In genomic region chr2:146836871-146837550, GRCm38 (mm10) we compare ENCODE assay signal across 11 mouse cellular contexts. TPM values are rescaled to one million over a fixed set of nuclear protein-coding genes. Genes with fewer than 3 reads are reported as not detected.
A peak's percentile ranks its signal among the peaks of the same experiment; 100 is the strongest.
DNase-seq lines count a peak whose midpoint lies in the region; ATAC-seq and TF ChIP-seq lines count a peak whose summit lies in the region.
"Had no signal": no experiment of that assay in that cellular context is flagged by ENCODE, and none has a peak within 500 bp of the region (broad histone marks: within the 10 kb centered on the region; RNA-seq: fewer than 3 reads in every experiment).

No protein-coding gene starts in this region.

- TF ChIP-seq CTCF in midbrain, postnatal 0 days (IDR thresholded peaks at IDR 0.05), result no peak

- ATAC-seq in hindbrain, embryonic 12.5 days (ENCODE audit: low FRiP score), result no peak
- no peak for ATAC-seq in midbrain, postnatal 0 days (ENCODE audit: low FRiP score)
- no peak for ATAC-seq in heart, embryonic 11.5 days (replicated peaks; ENCODE audit: insufficient number of reproducible peaks, low FRiP score, low TSS enrichment)

- peaks cover 87% of the 10 kb centered on the region for H3K27me3 ChIP-seq in hindbrain, embryonic 12.5 days
- peaks cover 49% of the 10 kb centered on the region for H3K27me3 ChIP-seq in midbrain, postnatal 0 days (ENCODE audit: insufficient read depth, low read length)
- H3K27me3 ChIP-seq in heart, embryonic 11.5 days (ENCODE audit: control insufficient read depth, insufficient read depth, low read length), result peaks cover 87% of the 10 kb centered on the region

- peaks cover 35% of the 10 kb centered on the region for H3K4me1 ChIP-seq in hindbrain, embryonic 12.5 days
- no peaks in the 10 kb centered on the region for H3K4me1 ChIP-seq in midbrain, postnatal 0 days (ENCODE audit: insufficient read depth, low read length)
- H3K4me1 ChIP-seq in heart, embryonic 11.5 days (ENCODE audit: control insufficient read depth, insufficient read depth, low read length), result peaks cover 10% of the 10 kb centered on the region

- H3K9me3 ChIP-seq in hindbrain, embryonic 12.5 days (replicated peaks), result no peaks in the 10 kb centered on the region
- no peaks in the 10 kb centered on the region for H3K9me3 ChIP-seq in midbrain, postnatal 0 days (ENCODE audit: low read length)
- no peaks in the 10 kb centered on the region for H3K9me3 ChIP-seq in heart, embryonic 11.5 days (replicated peaks; ENCODE audit: control insufficient read depth, low read length)
- H3K9me3 ChIP-seq: embryonic facial prominence, embryonic 13.5 days; lung, embryonic 15.5 days had no signal

- DNase-seq in R1 (ENCODE audit: low read depth, low spot score) (peak; percentile 21), liver (no peak)
- DNase-seq in embryo, embryonic 10 days (ENCODE audit: low spot score), result peak; percentile 58
- no peak for DNase-seq in midbrain, postnatal 0 days (ENCODE audit: low spot score)
- DNase-seq in frontal cortex, postnatal 14 days (ENCODE audit: low spot score in 2 of 2), result no peak
- DNase-seq: gastrocnemius, postnatal 10 days had no signal

- H3K27ac ChIP-seq in hindbrain, embryonic 12.5 days, result no peak overlapping the region
- H3K27ac ChIP-seq in midbrain, postnatal 0 days (ENCODE audit: low read depth, low read length), result peak overlapping the region; percentile 84
- H3K27ac ChIP-seq in heart, embryonic 11.5 days (ENCODE audit: low read depth, low read length), result no peak overlapping the region
- H3K27ac ChIP-seq: embryonic facial prominence, embryonic 13.5 days; lung, embryonic 15.5 days had no signal

- H3K36me3 ChIP-seq in hindbrain, embryonic 12.5 days, result no peaks in the 10 kb centered on the region
- no peaks in the 10 kb centered on the region for H3K36me3 ChIP-seq in midbrain, postnatal 0 days (ENCODE audit: insufficient read depth, low read length)
- no peaks in the 10 kb centered on the region for H3K36me3 ChIP-seq in heart, embryonic 11.5 days (ENCODE audit: control insufficient read depth, insufficient read depth, low read length)
- H3K36me3 ChIP-seq: embryonic facial prominence, embryonic 13.5 days; G1E; lung, embryonic 15.5 days had no signal

- no peak overlapping the region for H3K9ac ChIP-seq in hindbrain, embryonic 12.5 days
- H3K9ac ChIP-seq in midbrain, postnatal 0 days (replicated peaks; ENCODE audit: low read length, poor library complexity, severe bottlenecking), result 0 out of 2 replicates have a peak overlapping the region, but pooled peaks have one; percentile 33
- H3K9ac ChIP-seq in heart, embryonic 11.5 days (ENCODE audit: low read depth, low read length), result no peak overlapping the region
- H3K9ac ChIP-seq: embryonic facial prominence, embryonic 13.5 days; lung, embryonic 15.5 days had no signal

- WGBS in hindbrain, embryonic 12.5 days, result 4% methylated on average over 17 of the region's 17 CpGs
- WGBS in midbrain, postnatal 0 days, result 9% methylated on average over 17 of the region's 17 CpGs
- 4% methylated on average over 17 of the region's 17 CpGs for WGBS in heart, embryonic 11.5 days (ENCODE audit: insufficient replicate concordance)

- H3K4me2 ChIP-seq in hindbrain, embryonic 12.5 days (replicated peaks), result peak overlapping the region; percentile 50
- H3K4me2 ChIP-seq in midbrain, postnatal 0 days (ENCODE audit: low read depth, low read length, poor library complexity, severe bottlenecking), result peak overlapping the region; percentile 43; the same call in 1 of the 2 replicates
- H3K4me2 ChIP-seq in heart, embryonic 11.5 days, result no peak overlapping the region
- H3K4me2 ChIP-seq: embryonic facial prominence, embryonic 13.5 days; lung, embryonic 15.5 days had no signal

- H3K4me3 ChIP-seq in hindbrain, embryonic 12.5 days, result 0 out of 2 replicates have a peak overlapping the region, but pooled peaks have one; percentile 2
- H3K4me3 ChIP-seq in midbrain, postnatal 0 days (ENCODE audit: low read depth, low read length), result peak overlapping the region; percentile 5; the same call in 1 of the 2 replicates
- H3K4me3 ChIP-seq in heart, embryonic 11.5 days (ENCODE audit: low read depth, low read length), result no peak overlapping the region
- H3K4me3 ChIP-seq: embryonic facial prominence, embryonic 13.5 days; lung, embryonic 15.5 days had no signal

RNA-seq across cellular contexts. Expression of gene Kiz, which starts 18.7 kb away (rescaled TPM):
- polyA plus RNA-seq in hindbrain, embryonic 12.5 days (2016; fragmentation: Nextera tagmentation; extraction: Ambion mirVana), result 27.6 and 33.2 TPM in 2 replicates
- total RNA-seq in midbrain, postnatal 0 days (2014; rRNA removed), result 14.2 and 16.1 TPM in 2 replicates
- 17.4 and 18.0 TPM in 2 replicates for polyA plus RNA-seq in midbrain, postnatal 0 days (2015; fragmentation: Nextera tagmentation; extraction: Ambion mirVana)
- polyA plus RNA-seq in heart, embryonic 11.5 days (2014; fragmentation: Nextera tagmentation; extraction: Ambion mirVana), result 20.9 and 22.1 TPM in 2 replicates

Comparison
In these comparisons a context has a peak if more than half of its experiments do, and no peak if none do; other contexts are left out.
1. DNase-seq: peak in R1 (single experiment) and embryo, embryonic 10 days (single experiment); none in midbrain, postnatal 0 days (single experiment), frontal cortex, postnatal 14 days (0 of 2) and liver (single experiment).